Mouse (Mus musculus): ENCODE data around the gene Pgm1. TPM values are rescaled to one million over a fixed set of nuclear protein-coding genes. Genes with fewer than 3 reads are reported as not detected.

The Pgm1 gene
- polyA plus RNA-seq, 2 experiments: 26.1 to 53.2 TPM

GRCm38 (mm10) chr4:99985631-99986030 is 56.4 kb downstream of the Pgm1 start:
- H3K27ac ChIP-seq: no peak overlapping the region
- no peaks in the 10 kb centered on the region for H3K9me3 ChIP-seq (ENCODE audit: control insufficient read depth, low read length)
- TF ChIP-seq CTCF (IDR thresholded peaks at IDR 0.05; ENCODE audit: low read depth) (no peak), EP300 (IDR thresholded peaks at IDR 0.05; ENCODE audit: low read depth) (no peak)
- WGBS (ENCODE audit: insufficient replicate concordance): 73% methylated on average over 12 of the region's 12 CpGs
- H3K9ac ChIP-seq (replicated peaks): no peak overlapping the region
- ATAC-seq (ENCODE audit: insufficient read depth) (no peak), DNase-seq (ENCODE audit: low read depth in 3 of 3, low spot score in 3 of 3) (no peak)
- no peak overlapping the region for H3K4me2 ChIP-seq (ENCODE audit: low read depth)
- no peaks in the 10 kb centered on the region for H3K27me3 ChIP-seq (ENCODE audit: control insufficient read depth, insufficient read depth, low read length)
- H3K4me3 ChIP-seq (ENCODE audit: insufficient read depth in 1 of 2, low read depth in 2 of 2, low read length in 2 of 2): no peak overlapping the region
- no peaks in the 10 kb centered on the region for H3K4me1 ChIP-seq (replicated peaks; ENCODE audit: control insufficient read depth in 2 of 2, insufficient read depth in 2 of 2, low read length in 1 of 2)
- H3K36me3 ChIP-seq (replicated peaks; ENCODE audit: control insufficient read depth, insufficient read depth, low read depth): no peaks in the 10 kb centered on the region

- ATAC-seq (ENCODE audit: insufficient read depth) (no peak), DNase-seq (ENCODE audit: low read depth in 3 of 3, low spot score in 3 of 3) (no peak)
- no peaks in the 10 kb centered on the region for H3K4me1 ChIP-seq (replicated peaks; ENCODE audit: control insufficient read depth in 2 of 2, insufficient read depth in 2 of 2, low read length in 1 of 2)
- H3K27ac ChIP-seq: no peak overlapping the region
- TF ChIP-seq CTCF (IDR thresholded peaks at IDR 0.05; ENCODE audit: low read depth) (no peak), EP300 (IDR thresholded peaks at IDR 0.05; ENCODE audit: low read depth) (no peak)
- H3K9me3 ChIP-seq (ENCODE audit: control insufficient read depth, low read length): no peaks in the 10 kb centered on the region
- no peak overlapping the region for H3K4me2 ChIP-seq (ENCODE audit: low read depth)
- no peak overlapping the region for H3K4me3 ChIP-seq (ENCODE audit: insufficient read depth in 1 of 2, low read depth in 2 of 2, low read length in 2 of 2)
- no peaks in the 10 kb centered on the region for H3K36me3 ChIP-seq (replicated peaks; ENCODE audit: control insufficient read depth, insufficient read depth, low read depth)
- H3K27me3 ChIP-seq (ENCODE audit: control insufficient read depth, insufficient read depth, low read length): no peaks in the 10 kb centered on the region
- 74% methylated on average over 10 of the region's 10 CpGs for whole genome bisulfite sequencing (ENCODE audit: insufficient replicate concordance)
- no peak overlapping the region for H3K9ac ChIP-seq (replicated peaks)
These were observed 57.4 kb downstream of the Pgm1 start for GRCm38 (mm10) chr4:99986609-99987008.

- H3K4me3 ChIP-seq (ENCODE audit: insufficient read depth in 1 of 2, low read depth in 2 of 2, low read length in 2 of 2): no peak overlapping the region
- no peaks in the 10 kb centered on the region for H3K27me3 ChIP-seq (ENCODE audit: control insufficient read depth, insufficient read depth, low read length)
- no peak overlapping the region for H3K4me2 ChIP-seq (ENCODE audit: low read depth)
- ATAC-seq (ENCODE audit: insufficient read depth) (no peak), DNase-seq (ENCODE audit: low read depth in 3 of 3, low spot score in 3 of 3) (no peak)
- H3K9me3 ChIP-seq (ENCODE audit: control insufficient read depth, low read length): no peaks in the 10 kb centered on the region
- TF ChIP-seq EP300 (IDR thresholded peaks at IDR 0.05; ENCODE audit: low read depth) (no peak), CTCF (IDR thresholded peaks at IDR 0.05; ENCODE audit: low read depth) (no peak)
- H3K4me1 ChIP-seq (replicated peaks; ENCODE audit: control insufficient read depth in 2 of 2, insufficient read depth in 2 of 2, low read length in 1 of 2): no peaks in the 10 kb centered on the region
- no peaks in the 10 kb centered on the region for H3K36me3 ChIP-seq (replicated peaks; ENCODE audit: control insufficient read depth, insufficient read depth, low read depth)
- H3K9ac ChIP-seq (replicated peaks): no peak overlapping the region
- no peak overlapping the region for H3K27ac ChIP-seq
- 61% methylated on average over 7 of the region's 7 CpGs for WGBS (ENCODE audit: insufficient replicate concordance)
These were observed 59.6 kb downstream of the Pgm1 start for GRCm38 (mm10) chr4:99988771-99989170.

- TF ChIP-seq EP300 (IDR thresholded peaks at IDR 0.05; ENCODE audit: low read depth): no peak
- TF ChIP-seq CTCF (IDR thresholded peaks at IDR 0.05; ENCODE audit: low read depth): no peak
- DNase-seq (ENCODE audit: low read depth in 3 of 3, low spot score in 3 of 3) (no peak), ATAC-seq (ENCODE audit: insufficient read depth) (no peak)
- Histone ChIP-seq H3K9me3 (ENCODE audit: control insufficient read depth, low read length) (no peaks in the 10 kb centered on the region), H3K4me1 (replicated peaks; ENCODE audit: control insufficient read depth in 2 of 2, insufficient read depth in 2 of 2, low read length in 1 of 2) (no peaks in the 10 kb centered on the region), H3K4me3 (ENCODE audit: insufficient read depth in 1 of 2, low read depth in 2 of 2, low read length in 2 of 2) (no peak overlapping the region), H3K9ac (replicated peaks) (no peak overlapping the region), H3K36me3 (replicated peaks; ENCODE audit: control insufficient read depth, insufficient read depth, low read depth) (no peaks in the 10 kb centered on the region), H3K27me3 (ENCODE audit: control insufficient read depth, insufficient read depth, low read length) (no peaks in the 10 kb centered on the region), H3K27ac (no peak overlapping the region), H3K4me2 (ENCODE audit: low read depth) (no peak overlapping the region)
- 50% methylated on average over 5 of the region's 5 CpGs for WGBS (ENCODE audit: insufficient replicate concordance)
These were observed 71.8 kb downstream of the Pgm1 start for GRCm38 (mm10) chr4:100000971-100001370.

- Histone ChIP-seq H3K9ac (replicated peaks) (no peak overlapping the region), H3K36me3 (replicated peaks; ENCODE audit: control insufficient read depth, insufficient read depth, low read depth) (no peaks in the 10 kb centered on the region), H3K27me3 (ENCODE audit: control insufficient read depth, insufficient read depth, low read length) (no peaks in the 10 kb centered on the region), H3K9me3 (ENCODE audit: control insufficient read depth, low read length) (no peaks in the 10 kb centered on the region), H3K4me2 (ENCODE audit: low read depth) (no peak overlapping the region), H3K4me1 (replicated peaks; ENCODE audit: control insufficient read depth in 2 of 2, insufficient read depth in 2 of 2, low read length in 1 of 2) (no peaks in the 10 kb centered on the region), H3K4me3 (ENCODE audit: insufficient read depth in 1 of 2, low read depth in 2 of 2, low read length in 2 of 2) (no peak overlapping the region), H3K27ac (no peak overlapping the region)
- WGBS (ENCODE audit: insufficient replicate concordance): 57% methylated on average over 7 of the region's 7 CpGs
- no peak for ATAC-seq (ENCODE audit: insufficient read depth)
- no peak for DNase-seq (ENCODE audit: low read depth in 3 of 3, low spot score in 3 of 3)
- TF ChIP-seq EP300 (IDR thresholded peaks at IDR 0.05; ENCODE audit: low read depth) (no peak), CTCF (IDR thresholded peaks at IDR 0.05; ENCODE audit: low read depth) (no peak)
These were observed 72.6 kb downstream of the Pgm1 start for GRCm38 (mm10) chr4:100001806-100002205.

Measured in liver, embryonic 14.5 days (tissue).